Mouse (Mus musculus): Measurements from ENCODE around the gene Oas2.
A peak's percentile ranks its signal among the peaks of the same experiment; 100 is the strongest.

The Oas2 gene

GRCm38 (mm10) chr5:120729319-120729718 lies 20.3 kb downstream of the Oas2 start:
- DNase-seq = no peak

DNA sequence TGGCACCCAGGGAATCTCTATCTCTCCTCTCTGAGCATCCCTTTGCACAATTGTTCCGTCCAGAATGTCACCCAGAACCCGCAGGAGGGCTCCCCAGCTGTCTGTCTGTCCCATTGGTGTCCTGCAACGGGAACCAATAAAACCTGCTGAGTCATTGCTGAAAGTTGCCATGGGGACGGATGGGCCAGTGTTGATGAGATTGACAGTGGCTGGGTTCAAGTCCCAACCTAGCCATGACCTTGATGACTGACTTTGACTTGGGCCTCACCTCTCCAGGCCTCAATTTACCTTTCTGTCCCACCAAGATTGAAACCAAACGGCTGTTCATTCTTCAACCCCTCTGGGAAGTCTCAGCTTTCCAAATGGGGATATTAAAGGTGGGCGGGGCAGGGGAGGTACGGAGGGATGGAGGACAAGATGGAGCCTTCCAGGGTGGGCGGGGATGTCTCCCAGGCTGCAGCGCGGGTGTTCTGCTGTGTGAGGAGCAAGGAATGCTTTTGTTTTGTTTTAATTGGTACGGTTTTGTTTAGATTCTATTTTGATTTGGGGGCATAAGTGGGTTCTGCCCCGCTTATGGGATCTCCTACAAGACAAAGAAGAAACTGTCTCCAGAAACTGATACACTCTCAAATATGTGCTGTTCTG lies 23.7 kb downstream of the Oas2 start:
- no peak for DNase-seq

- no peak for DNase-seq
These were observed 28.6 kb downstream of the Oas2 start for GRCm38 (mm10) chr5:120721005-120721404.

DNA sequence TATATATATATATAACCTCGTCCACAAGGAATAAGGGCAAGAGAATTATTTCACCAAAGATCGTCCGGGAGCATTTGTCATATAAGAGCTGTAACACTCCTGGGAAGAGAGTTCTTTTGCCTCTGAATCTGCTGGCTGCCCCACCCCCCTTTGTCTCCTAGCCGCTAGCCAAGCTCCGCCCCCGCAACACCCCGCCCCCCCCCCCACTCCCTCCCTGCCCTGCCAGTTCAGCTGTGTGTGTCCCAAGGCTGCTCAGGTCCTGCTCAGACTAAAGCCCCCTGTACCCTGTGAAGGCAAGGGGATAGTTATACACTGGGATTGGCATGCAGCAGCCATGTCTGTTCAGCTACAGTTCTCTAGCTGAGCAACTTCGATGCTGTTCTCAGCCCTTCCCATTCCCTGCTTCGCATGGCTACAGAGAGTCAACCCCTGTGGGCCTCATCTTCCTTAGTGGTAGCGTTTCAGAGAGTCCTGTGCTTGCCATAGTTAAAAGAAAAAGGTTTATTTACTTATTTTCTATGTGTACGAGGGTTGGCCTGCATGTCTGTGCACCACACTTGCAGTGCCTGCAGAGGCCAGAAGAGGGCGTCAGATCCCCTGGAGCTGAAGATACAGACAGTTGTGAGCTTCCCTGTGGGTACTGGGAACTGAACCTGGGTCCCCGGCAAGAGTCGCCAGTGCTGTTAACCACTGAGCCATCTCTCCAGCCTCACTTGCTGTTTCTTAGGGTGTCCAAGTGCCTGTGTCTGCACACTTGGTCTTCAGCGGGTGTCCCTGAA lies 30.9 kb downstream of the Oas2 start:
- no peak for DNase-seq

- DNase-seq = no peak
These were observed 32.5 kb downstream of the Oas2 start for GRCm38 (mm10) chr5:120717136-120717535.

DNA sequence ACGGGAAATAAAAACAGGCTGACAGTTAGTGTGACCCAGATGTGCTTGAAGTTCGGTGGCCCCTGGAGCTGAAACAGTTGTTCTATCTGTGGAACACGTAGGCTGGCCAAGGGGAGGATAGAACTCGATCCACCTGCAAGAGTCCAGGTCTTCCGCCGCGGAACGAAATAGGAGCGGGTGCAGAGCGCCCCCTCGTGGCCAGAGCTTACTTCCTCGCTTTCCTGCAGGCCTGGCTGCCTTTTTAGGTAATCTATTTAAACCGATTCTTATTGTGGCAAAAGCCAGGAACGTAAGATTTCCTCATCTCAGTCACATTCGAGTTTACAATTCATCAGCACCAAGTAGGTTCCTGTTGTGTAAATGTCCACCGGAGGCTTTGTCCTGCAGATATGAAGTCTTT lies 35.3 kb downstream of the Oas2 start:
- DNase-seq = peak; percentile 31

DNA sequence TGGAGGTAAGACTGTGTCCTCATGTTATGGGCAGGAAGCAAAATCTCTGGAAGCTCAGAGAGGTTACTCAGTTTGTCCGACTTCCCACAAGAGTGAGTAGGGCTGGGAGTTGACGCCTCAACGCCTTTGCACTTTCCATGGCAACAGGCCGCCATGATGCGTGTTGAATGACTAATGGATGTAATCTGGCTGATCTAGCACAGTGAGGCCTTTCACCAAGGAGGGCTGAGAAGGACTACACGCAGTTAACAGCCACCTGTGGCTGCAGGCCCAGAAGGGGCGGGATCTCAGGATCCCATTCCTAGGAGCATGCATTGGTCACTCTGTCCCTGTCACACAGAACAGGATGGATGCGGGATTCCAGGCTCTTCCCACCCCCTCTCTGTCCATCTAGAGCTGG lies 36.9 kb downstream of the Oas2 start:
- no peak for DNase-seq

DNA sequence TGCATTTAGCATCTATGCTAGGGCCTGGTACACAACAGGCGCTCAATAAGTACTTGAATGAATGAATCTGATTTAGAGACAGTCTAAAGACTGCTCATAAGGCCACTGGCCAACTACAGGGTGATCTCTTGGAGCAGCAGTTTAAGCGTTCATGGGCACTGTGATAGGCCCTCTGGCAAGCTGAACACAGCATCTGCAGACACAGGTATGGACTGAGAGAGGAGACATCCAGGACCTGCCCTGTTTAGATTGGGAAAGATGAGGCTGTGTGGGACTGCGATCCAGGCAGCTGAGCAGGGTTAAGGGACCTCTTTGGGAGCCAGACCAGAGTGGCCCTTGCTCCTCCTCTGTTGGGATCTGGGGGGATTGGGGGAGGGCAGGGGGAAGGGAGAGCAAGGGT lies 37.8 kb downstream of the Oas2 start, which contains the start of gene Dtx1:
TSS of gene Dtx1 (minus strand) at position 101 of the 400 bp plus-strand sequence.
- no peak for DNase-seq

DNA sequence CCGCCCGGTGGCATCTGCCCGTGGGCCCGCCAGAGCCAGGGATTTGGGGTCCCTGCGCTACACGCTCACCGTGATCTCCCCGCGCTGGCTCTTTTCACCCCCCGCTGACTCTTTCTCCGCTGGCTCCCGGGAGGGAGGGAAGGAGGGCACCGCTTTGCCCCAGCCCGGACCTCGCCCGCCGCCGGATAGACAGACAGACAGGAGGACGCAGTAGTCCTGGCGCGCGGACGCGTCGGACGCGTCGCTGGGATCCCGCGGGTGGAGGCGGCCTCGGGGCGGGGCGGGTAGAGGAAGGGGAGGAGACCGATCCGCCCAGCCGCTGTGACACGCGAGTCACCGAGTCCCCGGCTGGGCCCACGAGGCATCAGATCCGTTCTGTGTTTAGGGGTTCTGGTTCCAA lies 38.2 kb downstream of the Oas2 start:
- no peak for DNase-seq

DNA sequence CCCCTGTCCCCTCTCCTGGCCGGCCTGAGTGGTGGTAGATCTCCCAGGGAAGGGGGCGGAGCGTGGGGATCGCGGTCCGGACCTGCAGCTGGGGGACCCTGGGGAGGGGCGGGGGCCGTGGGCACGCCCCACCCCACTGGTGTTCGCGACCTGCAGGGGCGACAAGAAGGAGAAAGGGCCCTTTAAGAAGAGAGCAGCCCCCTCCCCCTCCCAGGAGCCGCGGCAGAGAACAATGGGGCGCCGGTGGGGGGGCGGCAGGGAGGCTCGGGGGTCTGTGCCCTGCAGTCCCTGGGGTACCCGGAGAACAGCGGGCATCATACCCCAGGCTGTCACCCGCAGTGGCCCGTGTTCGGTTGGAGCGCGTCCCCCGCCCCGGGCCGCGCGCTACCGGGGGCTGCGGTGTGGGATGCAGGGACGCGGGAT lies 38.8 kb downstream of the Oas2 start:
- no peak for DNase-seq

- no peak for DNase-seq
These were observed 39.4 kb downstream of the Oas2 start for GRCm38 (mm10) chr5:120710161-120710825.

- DNase-seq = no peak
These were observed 42.7 kb downstream of the Oas2 start for GRCm38 (mm10) chr5:120706976-120707375.

- DNase-seq = no peak
These were observed 43.1 kb downstream of the Oas2 start for GRCm38 (mm10) chr5:120706541-120706940.

DNA sequence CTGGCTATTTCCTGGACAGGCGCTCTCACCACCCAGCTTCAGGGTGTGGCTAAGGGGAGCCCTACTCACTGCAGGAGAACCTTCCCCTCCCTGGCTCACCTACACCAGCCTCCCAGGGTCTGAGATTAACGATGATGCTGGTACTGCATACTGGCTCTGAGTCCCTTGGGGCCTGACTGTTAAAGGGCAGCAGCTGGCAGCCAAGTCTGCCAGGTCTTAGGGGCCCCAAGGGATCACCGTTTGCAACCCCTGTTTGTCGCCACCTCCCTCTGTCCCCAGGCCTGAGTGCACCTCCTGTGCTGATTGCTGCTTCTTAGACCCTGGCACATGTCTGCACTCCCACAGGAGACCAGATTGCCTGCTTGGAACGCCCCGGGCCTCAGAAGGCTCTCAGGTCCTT lies 45.2 kb downstream of the Oas2 start:
- no peak for DNase-seq

- DNase-seq = no peak
These were observed 46.0 kb downstream of the Oas2 start for GRCm38 (mm10) chr5:120703660-120704059.

- peak; percentile 56 for DNase-seq
These were observed 46.7 kb downstream of the Oas2 start for GRCm38 (mm10) chr5:120702969-120703368.

- no peak for DNase-seq
These were observed 47.2 kb downstream of the Oas2 start for GRCm38 (mm10) chr5:120702421-120702820.

DNA sequence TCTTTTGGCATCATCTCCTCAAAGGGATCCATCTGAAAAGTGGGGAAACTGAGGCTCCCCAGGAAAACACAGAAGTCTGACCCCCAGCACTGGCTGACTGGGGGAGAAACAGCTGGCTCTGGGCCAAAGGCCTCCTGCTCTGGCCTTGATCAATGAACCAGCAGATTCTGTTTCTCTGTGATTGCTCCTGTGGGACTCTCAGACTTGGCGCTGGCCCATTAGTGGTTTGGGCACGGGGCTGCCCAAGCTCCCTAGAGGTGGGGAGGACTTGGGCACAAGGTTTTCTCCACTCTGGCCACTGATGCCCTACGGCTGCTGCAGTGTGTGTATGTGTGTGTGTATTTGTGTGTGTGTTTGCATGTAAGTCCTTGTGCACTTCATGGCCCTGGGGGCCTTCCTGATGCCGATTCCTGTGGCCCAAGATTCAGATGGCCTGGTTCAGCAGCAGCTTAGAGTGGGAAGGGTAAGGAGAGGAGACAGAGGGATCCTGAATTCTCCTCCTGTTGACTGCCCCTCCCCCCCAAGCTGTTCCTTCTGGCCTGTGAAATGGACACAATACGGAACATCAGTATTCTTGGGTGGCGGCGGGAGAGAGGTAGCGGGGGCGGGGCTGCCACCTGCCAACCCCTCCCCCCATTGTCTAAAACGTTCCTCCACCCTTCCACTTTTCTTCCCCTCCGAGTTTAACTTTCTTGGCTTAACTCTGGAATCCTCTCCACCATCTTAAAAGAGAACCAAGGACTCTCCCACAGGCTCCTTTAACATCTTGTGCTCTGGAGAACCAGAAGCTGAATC lies 48.5 kb downstream of the Oas2 start:
- DNase-seq = no peak

DNA sequence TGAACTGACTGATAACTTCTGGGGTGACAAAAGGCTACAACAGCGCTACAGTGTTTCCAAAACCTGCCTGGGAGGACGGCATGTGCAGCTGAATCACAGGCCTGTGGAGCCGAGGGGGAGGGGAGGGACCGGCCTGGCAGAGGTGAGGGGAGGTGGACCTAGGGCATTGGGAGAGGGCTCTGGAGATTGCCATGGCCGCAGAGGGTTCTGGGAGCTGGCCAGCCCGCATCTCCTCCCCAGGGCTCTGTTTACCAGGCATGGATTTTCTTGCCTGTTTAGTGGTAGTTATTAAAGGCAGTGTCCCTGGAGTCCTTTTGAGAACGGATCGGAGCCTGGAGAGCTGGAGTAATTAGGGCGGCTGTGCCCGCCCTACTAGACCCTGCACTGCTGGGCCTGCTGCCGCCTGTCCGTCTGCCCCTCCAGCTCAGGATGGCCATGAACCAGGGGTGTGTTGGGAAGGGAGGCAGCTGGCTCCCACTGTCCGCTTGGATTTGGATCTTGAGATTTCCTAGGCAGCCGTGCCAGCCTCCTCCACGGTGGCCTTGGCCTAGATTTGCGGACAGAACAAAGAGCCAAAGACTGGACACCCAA lies 50.8 kb downstream of the Oas2 start:
- DNase-seq = no peak

DNA sequence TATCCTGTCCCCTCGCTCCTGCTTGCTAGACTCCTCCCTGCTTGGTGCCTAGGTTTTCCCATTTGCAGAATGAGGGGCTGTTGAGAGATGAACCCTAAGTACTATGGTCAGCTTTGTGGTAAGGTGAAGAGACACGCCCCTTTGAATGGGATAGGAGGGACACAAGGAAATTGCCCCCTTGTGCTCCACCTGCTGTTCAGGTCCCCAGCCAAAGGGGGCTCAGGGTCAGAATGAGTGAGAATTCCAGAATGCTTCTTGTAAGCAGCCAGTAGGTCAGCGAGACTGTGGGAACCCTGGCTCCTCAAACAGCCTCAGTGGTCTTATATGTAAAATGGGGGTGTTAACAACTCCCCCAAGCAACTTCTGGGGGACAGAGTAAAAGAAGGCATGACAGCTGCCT lies 51.5 kb downstream of the Oas2 start:
- no peak for DNase-seq

DNA sequence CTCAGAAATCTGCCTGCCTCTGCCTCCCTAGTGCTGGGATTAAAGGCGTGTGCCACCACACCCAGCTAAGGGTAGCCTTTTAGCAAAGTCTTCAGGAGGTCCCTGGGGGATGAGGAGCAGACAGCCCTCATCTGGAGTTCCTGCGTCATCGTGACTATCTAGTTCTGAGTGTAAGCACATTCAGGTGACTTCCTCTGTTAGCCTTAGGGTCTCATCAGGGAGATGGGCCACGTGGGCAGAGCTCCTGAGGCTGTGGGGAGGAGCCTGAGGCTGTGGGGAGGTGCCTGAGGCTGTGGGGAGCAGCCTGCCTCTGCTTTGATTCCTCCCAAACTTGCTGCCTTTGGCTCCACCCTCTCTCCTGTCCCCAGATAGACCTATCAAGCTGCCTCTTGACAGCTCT lies 52.8 kb downstream of the Oas2 start:
- no peak for DNase-seq

DNA sequence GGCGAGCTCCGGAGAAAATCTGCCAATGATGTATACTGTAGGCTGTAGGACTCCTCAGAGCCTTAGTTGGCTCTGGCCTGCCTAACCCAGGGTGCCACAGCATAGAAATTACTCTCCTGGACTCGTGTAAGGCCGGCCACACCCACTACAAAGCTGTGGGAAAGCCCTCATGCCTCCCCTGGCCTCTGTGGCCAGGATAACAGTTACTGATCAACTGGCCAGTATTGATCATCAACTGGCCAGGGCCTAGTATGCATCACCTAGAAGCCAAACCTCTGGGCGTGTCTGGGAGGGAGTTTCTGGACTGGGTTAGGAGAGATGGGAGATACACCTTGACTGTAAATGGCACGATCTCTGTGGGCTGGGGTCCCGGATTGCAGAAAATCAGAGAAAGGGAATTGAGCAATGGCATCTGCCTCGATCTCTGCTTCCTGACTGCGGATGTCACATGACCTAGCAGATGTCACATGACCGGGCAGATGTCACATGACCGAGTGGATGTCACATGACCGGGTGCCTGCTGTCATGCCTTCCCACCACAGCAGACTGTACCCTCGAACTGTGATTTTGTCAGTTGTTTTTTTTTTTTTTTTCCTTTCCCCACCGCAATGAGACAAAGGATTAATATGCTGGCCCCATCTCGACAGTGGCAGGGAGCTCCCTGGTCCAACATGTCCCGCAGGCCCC lies 53.5 kb downstream of the Oas2 start:
- DNase-seq = no peak
